Mouse (Mus musculus): ENCODE data around the gene Olfr1249.
"Not testable (repeated sequence)": the region's sequence is repeated elsewhere in the genome, so short reads cannot be mapped to it uniquely, and the experiment has no call there.

The Olfr1249 gene

DNA sequence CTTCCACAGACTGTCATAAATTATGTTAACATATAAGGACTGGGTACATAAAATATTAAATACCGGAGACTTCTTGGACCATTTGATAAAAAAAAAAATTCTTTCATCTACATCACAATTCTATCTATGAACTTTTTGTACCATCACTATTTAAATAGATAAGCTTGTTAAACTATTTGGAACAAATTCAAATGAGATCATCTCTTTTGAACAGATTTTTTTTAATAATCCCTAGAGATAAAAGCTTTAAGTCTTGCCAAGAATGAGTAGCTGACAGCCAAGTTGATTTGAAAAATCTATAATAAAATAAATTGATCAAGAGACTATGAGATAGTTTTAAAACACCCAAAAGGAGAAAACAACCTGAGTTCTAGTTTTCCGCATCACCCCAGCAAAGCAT is at the start of gene Olfr1249:
Olfr1249 (minus strand) TSS at position 101 of the 400 bp plus-strand sequence.
- DNase-seq: no peak

DNA sequence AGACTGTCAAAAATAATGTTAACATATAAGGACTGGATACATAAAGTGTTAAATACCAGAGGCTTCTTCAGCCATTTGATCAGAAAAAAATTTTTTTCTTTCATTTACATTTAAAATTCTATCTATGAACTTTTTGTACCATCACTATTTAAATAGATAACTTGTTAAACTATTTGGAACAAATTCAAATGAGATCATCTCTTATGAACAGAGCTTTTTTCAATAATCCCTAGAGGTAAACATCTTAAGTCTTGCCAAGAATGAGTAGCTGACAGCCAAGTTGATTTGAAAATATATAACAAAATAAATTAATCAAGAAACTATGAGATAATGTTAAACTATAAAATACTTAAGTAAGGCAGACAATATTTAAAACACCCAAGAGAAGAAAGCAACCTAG is 37.1 kb upstream of the Olfr1249 start, which contains the start of gene Olfr1251:
Olfr1251 (minus strand) TSS at position 101 of the 400 bp plus-strand sequence.
- DNase-seq: no peak

DNA sequence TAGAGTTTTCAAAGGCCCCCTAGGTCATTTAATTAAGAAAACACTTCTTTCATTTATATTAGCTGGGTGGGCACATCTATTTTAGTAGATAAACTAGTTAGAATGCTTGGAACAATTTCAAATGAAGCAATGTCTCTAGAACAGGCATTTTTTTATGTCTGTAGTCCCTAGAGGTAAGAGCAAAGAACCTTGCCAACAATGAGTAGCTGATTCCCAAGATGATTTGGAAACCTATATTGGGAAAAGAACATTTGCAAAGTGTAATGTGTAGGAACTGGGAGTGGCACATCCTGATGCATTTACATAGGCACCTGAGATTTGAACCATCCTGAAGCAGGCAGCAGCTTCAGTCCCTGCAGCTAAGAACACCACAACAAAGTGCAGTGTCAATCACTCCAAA is 26.6 kb upstream of the Olfr1249 start, which contains the start of gene Olfr1250:
Olfr1250 (minus strand) TSS at position 101 of the 400 bp plus-strand sequence.
- no peak for DNase-seq

DNA sequence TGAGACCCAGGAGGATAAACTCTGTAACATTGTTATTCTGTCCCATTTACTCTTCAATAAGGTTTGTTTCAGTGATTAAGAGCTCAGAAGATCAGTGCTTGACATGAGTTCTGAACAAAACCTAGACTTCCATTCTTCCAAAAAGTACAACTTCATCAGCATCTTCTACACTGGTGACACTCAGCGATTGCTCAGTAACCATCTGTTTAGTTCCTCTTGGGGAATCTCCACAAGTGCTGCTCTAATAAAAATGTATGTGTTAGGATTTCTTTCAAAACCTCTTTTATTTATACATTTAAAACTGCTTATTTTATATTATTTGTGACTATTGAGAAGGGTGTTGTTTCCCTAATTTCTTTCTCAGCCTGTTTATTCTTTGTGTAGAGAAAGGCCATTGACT is 16.6 kb downstream of the Olfr1249 start, which contains the start of gene Olfr1248:
Olfr1248 (minus strand) TSS at position 101 of the 400 bp plus-strand sequence.
- not testable (repeated sequence) for DNase-seq

DNA sequence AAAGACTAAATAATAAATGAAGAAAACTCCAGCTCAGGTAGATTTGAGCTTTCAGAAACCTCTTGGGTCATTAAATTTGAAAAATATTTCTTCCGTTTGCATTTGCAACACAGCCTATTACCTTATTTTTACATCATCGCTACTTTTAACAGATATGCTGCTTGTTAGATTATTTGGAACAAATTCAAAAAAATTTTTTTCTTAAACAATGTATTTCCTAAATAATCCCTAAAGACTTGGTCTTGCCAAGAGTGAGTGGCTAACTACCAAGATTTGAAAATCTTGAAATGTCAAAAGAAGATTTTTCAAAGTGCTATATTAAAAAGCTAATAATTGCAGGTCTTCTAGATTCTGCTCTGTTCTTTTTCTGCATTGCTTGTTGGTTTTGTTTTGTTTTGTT is 20.8 kb downstream of the Olfr1249 start, which contains the start of gene Olfr1247:
Olfr1247 (minus strand) TSS at position 101 of the 400 bp plus-strand sequence.
- DNase-seq: no peak

DNA sequence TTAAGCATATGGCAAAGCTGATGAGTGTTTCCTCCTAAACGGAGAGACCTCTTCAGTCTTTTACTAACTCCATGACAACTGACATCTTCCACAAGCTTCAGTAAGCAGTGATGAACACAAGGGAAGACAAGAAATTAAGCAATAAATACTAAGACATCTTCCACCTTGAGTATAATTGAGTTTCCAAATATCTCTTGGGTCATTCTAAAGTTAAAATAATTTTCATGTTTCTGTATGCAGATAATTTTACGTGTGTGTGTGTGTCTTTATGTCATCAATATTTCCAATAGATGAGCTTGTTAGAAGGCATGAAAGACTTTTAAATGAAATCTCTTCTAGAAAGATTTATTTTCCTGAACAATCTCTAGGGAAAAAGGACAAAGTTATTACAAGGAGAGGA is 41.7 kb downstream of the Olfr1249 start, which contains the start of gene Olfr1246:
Olfr1246 (minus strand) TSS at position 101 of the 400 bp plus-strand sequence.
- no peak for DNase-seq

All from right cerebral cortex, postnatal 14 days (tissue).